Mouse (Mus musculus): ENCODE results near the gene Cand1.

Cand1 gene

DNA sequence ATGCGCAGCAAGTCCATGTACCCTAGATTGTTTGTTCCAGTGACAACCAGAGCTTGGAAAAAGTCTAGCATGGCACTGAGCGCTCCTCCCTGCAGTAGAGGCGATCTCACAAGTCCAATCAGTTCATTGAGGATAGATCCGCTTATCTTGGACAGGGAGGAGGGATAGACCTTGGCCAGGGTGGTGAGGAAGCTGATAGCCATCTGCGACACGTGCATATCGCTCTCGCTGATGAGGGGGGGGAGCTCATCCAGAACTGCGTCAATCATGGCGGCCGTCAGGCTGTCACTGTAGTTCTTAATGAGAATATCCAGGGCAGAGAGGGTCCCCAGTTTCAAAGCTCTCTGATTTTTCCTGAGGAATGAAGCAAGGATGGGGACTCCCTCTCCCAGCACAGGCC is 28.6 kb downstream of the Cand1 start:
- no peak for DNase-seq (ENCODE audit: low spot score)

DNA sequence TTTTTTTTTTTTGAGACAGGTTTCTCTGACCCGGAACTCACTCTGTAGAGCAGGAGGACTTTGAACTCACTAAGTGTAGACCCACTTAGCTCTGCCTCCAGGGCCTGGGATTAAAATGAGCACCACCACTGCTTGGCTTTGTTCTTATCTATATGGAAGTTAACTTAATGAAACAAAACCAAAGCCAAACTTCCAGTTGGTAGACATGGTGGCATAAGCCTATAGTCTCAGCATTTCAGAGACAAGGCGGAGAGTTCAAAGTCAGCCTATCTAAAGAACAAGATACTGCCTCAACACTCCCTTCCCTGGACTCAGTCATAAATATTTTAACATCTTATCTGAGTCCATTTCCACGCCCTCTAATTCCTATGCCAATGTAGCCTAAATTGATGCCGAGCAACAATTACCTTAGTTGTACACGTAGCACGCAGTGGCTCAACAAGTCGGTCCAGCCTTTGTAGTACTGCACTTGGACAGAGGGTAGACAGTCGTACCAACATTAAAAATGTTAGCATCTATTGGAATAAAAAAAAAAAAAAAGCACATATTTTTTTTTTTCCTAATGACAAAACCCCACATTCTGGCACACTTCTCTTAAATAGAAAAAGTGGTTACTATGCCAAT is 33.4 kb downstream of the Cand1 start:
- no peak for DNase-seq (ENCODE audit: low spot score)

DNA sequence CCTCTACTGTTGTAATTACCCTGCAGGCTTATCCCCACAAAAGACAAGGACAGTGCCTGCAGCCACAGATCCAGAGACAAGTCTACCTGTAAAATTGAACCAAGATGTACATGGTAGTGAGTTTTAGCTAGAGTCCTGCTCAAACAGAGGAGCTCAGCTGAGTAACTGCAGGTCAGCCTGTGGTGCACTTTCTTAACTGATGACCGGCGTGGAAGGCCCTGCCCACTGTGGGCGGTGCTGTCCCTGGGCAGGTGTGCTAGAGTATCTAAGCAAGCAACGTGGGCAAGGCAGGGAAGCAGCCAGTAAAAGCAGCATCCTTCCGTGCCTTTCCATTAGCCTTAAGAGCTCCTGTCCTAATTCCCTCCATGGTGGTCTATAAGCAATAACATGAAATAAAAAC is 34.6 kb downstream of the Cand1 start:
- DNase-seq (ENCODE audit: low spot score): no peak

DNA sequence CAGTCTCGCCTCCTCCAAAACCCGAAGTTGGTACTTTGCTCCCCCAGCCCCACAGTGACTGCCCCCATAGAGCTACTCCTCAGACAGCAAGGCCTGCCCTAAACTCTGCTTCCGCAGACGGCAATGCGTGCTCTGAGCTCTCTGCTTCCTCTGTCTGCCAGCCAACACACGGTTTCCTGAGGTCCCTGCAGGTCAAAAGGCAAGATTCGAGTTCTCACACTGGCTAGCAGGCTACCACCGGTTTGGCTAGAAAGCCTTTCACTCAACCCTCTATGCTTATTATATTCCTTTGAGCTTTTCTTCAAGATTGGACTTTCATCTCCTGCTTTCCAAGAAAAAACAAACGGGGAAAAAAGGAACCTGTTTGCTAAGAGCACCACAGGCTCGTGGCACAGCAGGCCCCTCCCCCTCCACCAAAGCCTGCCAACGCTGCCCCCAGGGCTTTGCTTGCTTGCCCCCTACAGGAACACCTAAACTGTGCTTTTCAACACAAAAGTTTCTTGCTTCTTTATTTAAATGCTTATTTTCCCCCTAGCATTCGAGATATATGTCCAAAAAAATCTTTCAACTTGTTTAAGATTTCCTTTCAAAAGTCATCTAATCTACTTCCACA is 35.4 kb downstream of the Cand1 start:
- no peak for DNase-seq (ENCODE audit: low spot score)

DNA sequence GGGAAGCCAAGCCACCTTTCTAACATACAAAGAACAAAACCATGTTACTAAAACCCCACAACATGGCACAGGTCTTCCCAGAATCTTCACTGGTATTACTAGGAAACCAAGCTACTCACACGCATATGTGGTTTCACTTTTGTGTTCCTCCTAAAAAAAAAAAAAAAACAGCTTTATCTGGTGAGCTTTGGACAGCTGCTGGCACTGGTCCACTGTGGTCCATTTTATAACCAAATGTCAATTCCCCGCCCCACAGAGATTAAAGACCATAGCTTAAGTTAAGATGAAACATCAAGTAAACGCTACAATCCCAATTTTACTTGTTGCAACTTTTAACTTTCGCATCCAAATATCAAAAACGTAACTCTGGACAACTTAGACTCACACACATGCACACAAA is 40.0 kb downstream of the Cand1 start:
- DNase-seq (ENCODE audit: low spot score): no peak

DNA sequence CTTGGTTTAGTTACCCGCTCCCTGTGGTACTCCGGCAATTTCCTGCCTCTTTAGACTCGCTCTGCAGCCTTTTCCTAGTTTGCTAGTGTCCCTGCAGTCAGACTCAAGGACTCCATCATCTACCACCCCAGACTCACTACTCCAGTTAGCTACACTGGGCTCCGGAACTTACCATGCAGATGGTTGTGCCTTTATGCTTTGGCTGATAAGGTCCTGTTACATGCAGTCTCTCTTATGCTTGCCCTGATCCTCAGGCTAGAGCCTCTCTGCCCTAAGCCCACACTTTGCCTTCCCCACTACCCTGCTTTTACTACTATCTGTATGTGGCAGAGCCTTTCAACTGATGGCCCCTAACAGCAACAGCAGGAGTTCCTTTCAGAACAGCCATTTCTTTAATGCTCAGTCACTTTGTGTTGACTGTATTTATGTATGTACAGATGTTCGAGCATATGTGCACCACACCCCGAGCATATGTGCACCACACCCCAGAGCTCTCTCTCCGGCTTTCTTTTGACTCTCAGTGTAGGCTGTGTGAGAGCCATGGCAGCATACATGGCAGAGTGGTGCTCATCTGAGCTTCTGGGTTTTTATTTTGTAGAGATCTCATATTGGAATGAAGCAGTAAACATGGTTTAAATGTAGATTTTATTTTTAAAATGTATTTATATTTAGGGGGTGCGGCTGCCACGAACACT is 41.5 kb downstream of the Cand1 start:
- DNase-seq (ENCODE audit: low spot score): no peak

DNA sequence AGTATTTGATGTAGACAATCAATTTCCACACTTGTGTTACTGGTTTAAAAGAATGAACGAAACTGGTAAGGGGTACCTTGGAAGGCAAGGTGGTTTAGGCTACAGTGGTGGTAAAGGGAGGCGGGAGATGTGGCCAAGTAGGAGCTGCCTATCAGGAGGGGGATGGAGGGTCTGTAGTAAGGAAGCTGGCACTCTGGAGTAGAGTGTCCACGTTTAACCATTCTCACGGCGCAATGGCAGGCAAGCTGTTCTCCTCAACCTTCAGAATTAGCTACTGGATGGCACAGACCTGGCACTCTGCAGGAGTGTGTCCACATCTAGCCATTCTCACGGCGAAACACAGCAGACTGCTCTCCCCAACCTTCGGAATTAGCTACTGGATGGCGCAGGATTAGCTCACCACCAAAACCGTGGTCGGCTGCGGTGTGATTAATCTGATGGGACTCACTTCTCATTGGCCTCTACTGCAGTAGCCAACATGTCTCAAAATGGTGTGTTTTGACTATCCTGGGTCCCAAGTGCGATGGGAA is 42.2 kb downstream of the Cand1 start:
- DNase-seq (ENCODE audit: low spot score): no peak

DNA sequence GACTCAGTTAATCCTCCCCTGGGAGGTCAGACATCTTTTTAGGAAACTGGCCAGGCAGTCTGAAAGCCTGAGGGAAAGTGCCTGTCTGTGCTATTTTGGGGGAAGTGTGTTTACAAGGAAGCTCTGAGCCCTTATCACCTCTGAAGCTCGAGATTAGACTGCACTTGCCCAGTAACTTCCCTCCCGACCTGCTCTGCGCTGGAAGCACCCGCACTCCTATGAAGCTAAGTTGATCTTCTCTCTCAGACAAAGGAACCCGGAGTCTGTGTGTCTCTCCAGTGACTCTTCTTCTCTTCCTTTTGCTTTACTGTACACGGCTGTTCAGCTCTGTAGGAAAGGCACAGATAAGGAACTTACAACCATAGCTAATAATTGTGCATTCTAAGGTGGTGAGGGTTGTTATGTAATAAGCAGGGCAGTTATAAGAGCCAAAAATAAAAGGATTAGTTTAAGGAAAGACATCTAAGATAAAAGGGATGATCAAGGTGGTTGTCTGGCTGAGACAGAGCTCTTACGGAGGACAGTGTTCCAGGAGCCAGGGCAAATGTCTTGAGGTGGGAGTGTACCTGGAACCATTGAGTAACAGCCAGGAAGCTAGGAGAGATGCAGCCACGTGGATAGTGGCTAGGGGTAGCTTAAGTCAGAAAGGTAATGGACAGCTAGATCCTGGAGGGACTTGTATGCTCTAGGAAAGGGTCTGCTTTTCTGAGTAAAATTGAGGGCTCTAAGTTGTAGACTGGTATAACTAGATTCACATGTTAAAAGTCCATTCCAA is 47.1 kb downstream of the Cand1 start:
- DNase-seq (ENCODE audit: low spot score): no peak

DNA sequence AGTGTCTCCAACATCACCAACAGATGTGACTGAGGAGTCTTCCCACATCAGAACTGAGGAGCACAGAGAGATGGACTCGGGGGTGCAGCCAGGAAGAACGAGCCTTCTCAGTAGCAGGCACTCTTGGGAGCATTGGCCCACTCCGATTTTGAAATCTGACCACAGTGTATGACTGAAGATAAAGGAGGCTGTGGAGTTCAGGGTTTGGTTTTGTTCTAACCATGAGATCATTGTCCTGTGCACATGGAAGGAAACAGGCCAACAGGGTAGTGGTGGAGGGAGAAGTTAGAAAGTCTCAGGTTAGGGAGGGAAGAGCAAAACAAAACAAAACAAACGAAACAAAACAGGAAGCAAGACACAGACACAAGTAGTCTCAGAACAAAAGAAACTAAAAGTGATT is 52.1 kb downstream of the Cand1 start:
- DNase-seq (ENCODE audit: low spot score): no peak

DNA sequence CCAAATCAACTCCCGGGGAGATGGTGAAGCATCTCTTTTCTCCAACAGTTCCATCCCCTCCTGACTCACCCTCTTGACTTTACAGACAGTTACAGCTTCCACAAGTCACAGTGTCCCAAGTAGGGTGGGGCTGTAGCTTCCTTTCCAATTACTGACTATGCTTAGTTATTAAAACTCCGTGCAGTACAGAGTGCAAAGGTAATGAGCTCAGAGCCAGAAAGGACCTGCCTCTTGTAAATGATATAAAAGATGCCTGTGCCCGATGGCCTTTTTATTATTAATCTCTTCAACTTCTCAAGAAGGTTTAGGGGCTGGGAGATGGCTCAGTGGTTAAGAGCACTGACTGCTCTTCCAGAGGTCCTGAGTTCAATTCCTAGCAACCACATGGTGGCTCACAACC is 70.2 kb downstream of the Cand1 start:
- no peak for DNase-seq (ENCODE audit: low spot score)

DNA sequence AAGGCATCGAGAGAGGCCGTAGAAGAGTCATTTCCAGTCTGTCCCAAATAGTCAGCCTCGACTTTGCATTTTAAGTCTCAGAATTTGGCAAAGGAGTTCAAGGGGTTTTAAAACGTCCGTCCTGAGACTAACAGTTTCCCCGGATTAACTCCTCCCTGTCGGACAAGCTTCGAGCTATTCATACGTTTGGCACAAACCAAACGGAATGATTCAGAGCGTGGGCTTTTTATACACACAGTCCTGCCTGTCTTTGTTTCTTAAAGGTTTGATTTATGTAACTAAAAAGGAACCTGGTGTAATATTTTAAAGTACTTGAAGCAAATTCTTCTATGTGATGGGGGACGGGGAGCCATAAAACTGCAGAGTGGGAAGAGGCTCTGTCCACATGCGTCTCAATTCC is 70.6 kb downstream of the Cand1 start:
- DNase-seq (ENCODE audit: low spot score): no peak

DNA sequence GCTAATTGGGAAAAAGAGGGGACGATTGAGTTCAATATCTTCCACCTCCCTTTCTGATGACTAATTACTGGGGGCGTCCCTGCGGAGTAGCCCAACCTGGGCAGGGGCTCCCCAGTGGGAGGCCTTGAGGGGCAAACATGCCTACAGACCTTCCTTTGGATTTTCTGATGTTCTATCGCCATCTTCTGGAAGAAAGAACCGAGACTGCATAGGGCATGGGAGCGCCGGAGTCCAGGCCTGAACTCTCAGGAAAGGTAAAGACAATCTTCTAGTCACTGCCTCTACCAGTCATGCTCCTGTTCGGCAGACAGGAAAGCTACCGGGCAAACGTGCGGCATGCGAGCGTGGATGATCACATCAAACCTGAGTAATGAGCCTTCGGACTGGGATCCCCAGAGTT is 71.1 kb downstream of the Cand1 start:
- DNase-seq (ENCODE audit: low spot score): no peak

DNA sequence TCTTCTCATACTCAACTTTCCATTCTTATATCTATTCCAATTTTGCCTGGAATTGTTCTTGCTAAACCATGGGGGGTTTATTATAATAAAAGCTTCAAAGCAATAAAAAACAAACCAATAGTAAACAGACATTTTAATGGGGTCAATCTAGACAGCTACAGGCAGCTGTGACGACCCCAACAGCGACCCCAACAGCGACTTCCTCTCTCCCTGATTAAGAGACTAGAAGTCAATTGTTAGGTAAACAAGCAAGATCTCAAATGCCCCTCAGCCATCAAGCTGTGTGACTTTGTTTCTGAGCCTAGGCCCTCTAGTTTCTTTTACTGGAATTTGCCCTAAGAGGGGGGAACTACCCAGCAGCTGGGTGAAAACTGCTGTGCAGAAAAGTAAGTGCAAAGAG is 72.0 kb downstream of the Cand1 start:
- no peak for DNase-seq (ENCODE audit: low spot score)

DNA sequence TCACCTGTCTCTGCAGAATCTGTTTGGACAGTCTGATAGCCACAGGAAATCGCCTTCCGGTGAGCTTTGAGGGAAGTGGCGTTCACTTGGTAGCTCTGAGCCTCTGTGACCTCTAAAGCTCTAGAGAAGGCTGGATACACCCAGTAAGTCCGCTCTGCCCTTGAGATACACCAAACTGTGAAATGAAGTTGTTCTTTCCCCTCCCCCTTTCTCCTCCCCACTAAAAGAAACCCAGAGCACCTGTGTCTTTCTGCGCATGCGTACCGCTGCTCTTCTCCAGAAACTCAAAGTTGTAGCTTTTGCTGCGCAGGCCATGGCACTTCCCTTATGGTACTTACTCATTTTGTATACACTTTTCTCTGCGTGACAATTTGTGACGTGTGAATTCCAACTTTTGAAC is 74.8 kb downstream of the Cand1 start:
- no peak for DNase-seq (ENCODE audit: low spot score)

DNA sequence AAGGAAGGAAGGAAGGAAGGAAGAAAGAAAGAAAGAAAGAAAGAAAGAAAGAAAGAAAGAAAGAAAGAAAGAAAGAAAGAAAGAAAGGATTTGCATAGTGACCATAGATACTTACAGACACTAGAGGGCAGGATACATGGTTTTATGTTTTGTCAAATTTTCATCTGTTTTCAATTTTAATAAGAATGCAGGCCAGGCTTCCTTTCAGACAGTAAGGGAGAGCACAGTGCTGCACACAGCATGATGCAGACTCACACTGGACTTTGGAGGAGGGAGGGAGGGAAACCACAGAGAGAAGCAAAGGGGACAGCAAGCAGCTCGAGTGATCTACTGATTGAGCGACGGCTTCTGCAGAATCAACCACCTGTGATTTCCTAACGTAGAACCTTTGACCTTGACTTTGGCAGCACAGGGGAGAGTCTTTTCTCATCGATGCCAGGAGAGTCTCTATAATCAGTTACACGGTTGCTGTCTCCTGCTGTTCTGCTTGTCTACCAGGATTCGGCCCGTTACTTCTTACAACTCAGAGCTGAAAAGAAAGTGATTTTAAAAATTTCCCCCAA is 78.0 kb downstream of the Cand1 start:
- DNase-seq (ENCODE audit: low spot score): no peak

DNA sequence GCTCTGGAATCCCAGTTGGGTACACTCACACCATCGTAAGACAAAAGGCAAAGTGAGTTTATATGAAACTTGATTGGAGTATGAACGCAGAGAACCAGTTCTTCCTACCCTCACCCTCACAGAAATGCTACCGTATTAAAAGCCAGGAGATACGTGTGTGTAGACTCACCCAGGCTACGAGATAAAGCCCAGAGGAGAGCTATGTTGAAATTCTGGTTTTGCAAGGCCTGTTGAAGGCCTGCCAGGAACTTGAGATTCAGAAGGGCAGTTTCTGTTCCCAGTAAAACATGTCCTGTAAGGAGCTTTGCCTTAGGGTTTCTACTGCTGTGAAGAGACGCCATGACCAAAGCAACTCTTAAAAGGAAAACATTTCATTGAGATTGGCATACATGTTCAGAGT is 79.7 kb downstream of the Cand1 start:
- DNase-seq (ENCODE audit: low spot score): no peak

DNA sequence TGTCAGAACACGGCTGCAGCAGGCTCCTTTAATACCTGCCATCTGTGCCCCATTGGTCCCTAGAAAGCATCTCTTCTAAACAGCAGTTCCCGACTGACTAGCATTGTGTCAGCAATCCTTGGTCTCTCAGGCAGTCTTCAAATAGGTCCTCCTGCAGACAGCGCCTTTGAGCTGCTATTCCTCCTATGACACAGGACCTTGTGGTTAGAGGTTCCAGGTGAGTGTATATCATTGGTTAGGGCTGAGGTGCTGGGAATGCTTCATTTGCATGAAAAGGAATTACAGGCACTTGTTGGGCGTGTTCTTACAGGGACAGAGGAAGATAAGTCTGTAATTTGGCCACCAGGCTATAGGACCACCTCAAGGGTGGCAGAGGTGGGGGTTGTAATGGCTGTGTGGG is 90.6 kb downstream of the Cand1 start:
- DNase-seq (ENCODE audit: low spot score): no peak
